Mouse (Mus musculus) hindbrain, embryonic 16.5 days (tissue): Measurements from ENCODE around the gene Hoxb3. TPM values are rescaled to one million over a fixed set of nuclear protein-coding genes. Genes with fewer than 3 reads are reported as not detected.
A peak's percentile ranks its signal among the peaks of the same experiment; 100 is the strongest.

ENCODE experiments used
- ATAC-seq: fragments of 200-750 bp; cut with Nextera tagmentation; 2 replicates; pipeline ENCODE4 v1.8.0; 2017; ENCODE audit warnings: moderate TSS enrichment, moderate library complexity
- H3K27ac ChIP-seq: fragments of 300-500 bp; sonication (generic); 2 replicates; pipeline ENCODE4 v1.5.1; 2014; ENCODE audit warnings: low read depth, mild to moderate bottlenecking, control low read depth, low read length, moderate library complexity
- H3K27me3 ChIP-seq: fragments of 300-500 bp; sonication (generic); replicated peaks from 2 replicates; pipeline ENCODE4 v1.6.1; 2014; ENCODE audit warnings: low read length; ENCODE audit not compliant: control insufficient read depth, insufficient read depth
- H3K36me3 ChIP-seq: fragments of 300-500 bp; sonication (generic); 2 replicates; pipeline ENCODE4 v1.6.1; 2014; ENCODE audit warnings: mild to moderate bottlenecking, low read length, moderate library complexity, mixed read lengths; ENCODE audit not compliant: control insufficient read depth, insufficient read depth
- H3K4me1 ChIP-seq: fragments of 300-500 bp; sonication (generic); 2 replicates; pipeline ENCODE4 v1.6.1; 2014; ENCODE audit warnings: low read depth, low read length; ENCODE audit not compliant: control insufficient read depth, insufficient read depth
- H3K4me2 ChIP-seq: fragments of 300-500 bp; sonication (generic); 2 replicates; pipeline ENCODE4 v1.6.1; 2014; ENCODE audit warnings: mild to moderate bottlenecking, low read length, control low read depth, moderate library complexity
- H3K4me3 ChIP-seq: fragments of 300-500 bp; sonication (generic); 2 replicates; pipeline ENCODE4 v1.5.1; 2014; ENCODE audit warnings: mild to moderate bottlenecking, low read length, control low read depth, moderate library complexity
- H3K9ac ChIP-seq: fragments of 300-500 bp; sonication (generic); 2 replicates; pipeline ENCODE4 v1.6.1; 2014; ENCODE audit warnings: low read depth, mild to moderate bottlenecking, control low read depth, low read length, moderate library complexity
- H3K9me3 ChIP-seq: fragments of 300-500 bp; sonication (generic); 2 replicates; pipeline ENCODE4 v1.6.1; 2014; ENCODE audit warnings: mild to moderate bottlenecking, low read length, moderate library complexity; ENCODE audit not compliant: control insufficient read depth
- WGBS: fragments of 180-500 bp; shearing (Covaris S2); extraction: QIAGEN DNeasy Blood & Tissue Kit; methylation state at CpG from one replicate; pipeline ENCODE4 v1.1.7; 2014; 5-methylcytosine and 5-hydroxymethylcytosine counted together
- polyA plus RNA-seq: library from polyadenylated mRNA; unstranded; fragments of >200 nt; fragmentation: Nextera tagmentation; extraction: Ambion mirVana; gene quantifications from 2 replicates; pipeline ENCODE4 v1.2.1, GENCODE M21; 2015

The Hoxb3 gene
- polyA plus RNA-seq, 1 experiment from 2014 or later = 4.8 TPM

DNA sequence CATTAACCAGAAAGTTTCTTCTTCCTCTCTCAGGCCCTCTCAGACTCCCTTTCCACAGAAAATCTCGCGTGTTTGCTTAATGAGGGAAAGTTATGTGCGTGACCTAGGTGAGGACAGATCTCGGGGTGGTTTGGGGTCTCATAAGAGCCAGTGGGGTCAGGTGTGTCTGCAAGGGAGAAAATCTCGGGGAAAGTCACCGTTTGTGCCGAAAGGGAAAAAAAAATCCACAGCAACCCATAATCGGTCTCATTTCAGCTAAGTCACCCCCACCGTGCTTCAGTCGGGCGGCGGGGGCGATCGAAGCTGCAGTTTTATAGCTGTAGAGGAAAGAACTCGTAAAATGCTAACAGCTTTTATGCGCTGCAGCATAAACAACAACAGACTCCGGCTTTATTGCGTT is 41.7 kb upstream of the Hoxb3 start:
- peaks cover 3% of the 10 kb centered on the region; the same call in 1 of the 2 replicates for H3K9me3 ChIP-seq
- ATAC-seq = no peak
- H3K4me1 ChIP-seq = peaks cover 2% of the 10 kb centered on the region; the same call in 1 of the 2 replicates
- H3K27ac ChIP-seq = no peak overlapping the region; the same call in 1 of the 2 replicates
- H3K27me3 ChIP-seq = peaks cover 62% of the 10 kb centered on the region
- no peak overlapping the region for H3K9ac ChIP-seq
- H3K36me3 ChIP-seq = no peaks in the 10 kb centered on the region
- peak overlapping the region; percentile 10 for H3K4me2 ChIP-seq
- no peak overlapping the region for H3K4me3 ChIP-seq
- 4% methylated on average over 18 of the region's 18 CpGs for WGBS

DNA sequence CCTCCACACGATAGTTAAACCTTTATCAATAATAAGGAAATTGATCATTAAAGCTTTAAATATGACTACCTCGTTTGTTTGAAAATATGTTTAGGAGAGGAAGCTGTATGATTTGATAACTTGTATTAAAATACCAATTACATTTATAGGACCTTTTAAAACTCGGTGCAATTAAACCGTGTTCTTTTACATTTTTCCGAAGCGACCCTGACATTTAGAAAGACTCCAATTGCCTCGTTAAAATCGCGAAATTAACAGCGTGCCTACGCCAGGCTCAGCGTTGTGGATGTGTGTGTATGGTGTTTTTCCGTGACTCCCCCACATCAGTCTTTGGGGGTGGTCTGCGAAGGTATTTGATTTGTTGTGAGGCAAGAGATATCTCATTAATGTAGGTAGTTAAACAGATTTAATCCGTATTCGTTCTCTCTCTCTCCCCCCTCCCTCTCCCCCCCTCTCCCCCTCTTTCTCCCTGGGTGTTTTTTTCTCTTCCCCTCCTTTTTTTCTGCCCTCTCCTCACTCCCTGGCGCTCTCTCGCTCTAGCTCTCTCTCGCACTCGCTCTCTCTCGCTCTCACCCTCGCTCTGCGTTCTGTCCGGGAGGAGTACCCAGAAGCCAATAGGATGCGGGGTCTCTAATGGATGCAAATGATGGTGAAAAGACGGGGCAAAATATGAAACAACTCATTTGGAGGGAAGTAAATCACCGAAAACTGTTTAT is 41.1 kb upstream of the Hoxb3 start, which contains the start of gene Hoxb8:
TSS of gene Hoxb8 (plus strand) at position 51 of the 716 bp plus-strand sequence.
- Histone ChIP-seq H3K4me3 (peak within 1 kb of the TSS; percentile 43), H3K4me2 (peak within 1 kb of the TSS; percentile 11), H3K9ac (no peak within 1 kb of the TSS; the same call in 1 of the 2 replicates), H3K9me3 (peaks cover 3% of the 10 kb centered on the region; the same call in 1 of the 2 replicates), H3K27me3 (peaks cover 57% of the 10 kb centered on the region), H3K4me1 (peaks cover 2% of the 10 kb centered on the region; the same call in 1 of the 2 replicates), H3K27ac (peak within 1 kb of the TSS; percentile 83), H3K36me3 (no peaks in the 10 kb centered on the region)
- 2% methylated on average over 27 of the region's 27 CpGs for WGBS
- ATAC-seq = no peak

DNA sequence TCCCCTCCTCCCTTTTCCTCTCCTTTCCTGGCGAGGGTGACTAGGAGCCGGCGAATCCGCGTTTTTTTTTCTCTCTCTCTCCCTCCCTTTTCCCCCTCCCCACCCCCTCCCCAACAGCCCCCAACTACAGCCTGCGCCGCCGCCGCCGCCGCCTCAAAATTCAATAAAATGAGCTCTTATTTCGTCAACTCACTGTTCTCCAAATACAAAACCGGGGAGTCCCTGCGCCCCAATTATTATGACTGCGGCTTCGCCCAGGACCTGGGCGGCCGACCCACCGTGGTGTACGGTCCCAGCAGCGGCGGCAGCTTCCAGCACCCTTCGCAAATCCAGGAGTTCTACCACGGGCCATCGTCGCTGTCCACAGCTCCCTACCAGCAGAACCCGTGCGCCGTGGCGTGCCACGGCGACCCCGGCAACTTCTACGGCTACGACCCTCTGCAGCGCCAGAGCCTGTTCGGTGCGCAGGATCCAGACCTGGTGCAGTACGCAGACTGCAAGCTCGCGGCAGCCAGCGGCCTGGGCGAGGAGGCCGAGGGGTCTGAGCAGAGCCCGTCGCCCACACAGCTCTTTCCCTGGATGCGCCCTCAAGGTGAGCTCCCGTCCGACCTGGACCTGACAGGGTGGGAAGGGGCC is 40.2 kb upstream of the Hoxb3 start:
- H3K4me2 ChIP-seq = peak overlapping the region; percentile 21
- H3K9ac ChIP-seq = peak overlapping the region; percentile 59
- H3K9me3 ChIP-seq = peaks cover 3% of the 10 kb centered on the region; the same call in 1 of the 2 replicates
- no peak for ATAC-seq
- peaks cover 63% of the 10 kb centered on the region for H3K27me3 ChIP-seq
- peak overlapping the region; percentile 43 for H3K4me3 ChIP-seq
- H3K4me1 ChIP-seq = peaks cover 2% of the 10 kb centered on the region; the same call in 1 of the 2 replicates
- peak overlapping the region; percentile 83 for H3K27ac ChIP-seq
- under 1% methylated on average over 47 of the region's 49 CpGs for WGBS
- H3K36me3 ChIP-seq = no peaks in the 10 kb centered on the region

GRCm38 (mm10) chr11:96284041-96284749 is 38.9 kb upstream of the Hoxb3 start:
- peak overlapping the region; percentile 52 for H3K4me2 ChIP-seq
- peak overlapping the region; percentile 59 for H3K9ac ChIP-seq
- peak overlapping the region; percentile 83 for H3K27ac ChIP-seq
- peaks cover 3% of the 10 kb centered on the region; the same call in 1 of the 2 replicates for H3K9me3 ChIP-seq
- peak overlapping the region; percentile 43 for H3K4me3 ChIP-seq
- ATAC-seq = no peak; the same call in 1 of the 2 replicates
- H3K36me3 ChIP-seq = no peaks in the 10 kb centered on the region
- peaks cover 2% of the 10 kb centered on the region; the same call in 1 of the 2 replicates for H3K4me1 ChIP-seq
- peaks cover 64% of the 10 kb centered on the region for H3K27me3 ChIP-seq
- WGBS = under 1% methylated on average over 47 of the region's 49 CpGs

DNA sequence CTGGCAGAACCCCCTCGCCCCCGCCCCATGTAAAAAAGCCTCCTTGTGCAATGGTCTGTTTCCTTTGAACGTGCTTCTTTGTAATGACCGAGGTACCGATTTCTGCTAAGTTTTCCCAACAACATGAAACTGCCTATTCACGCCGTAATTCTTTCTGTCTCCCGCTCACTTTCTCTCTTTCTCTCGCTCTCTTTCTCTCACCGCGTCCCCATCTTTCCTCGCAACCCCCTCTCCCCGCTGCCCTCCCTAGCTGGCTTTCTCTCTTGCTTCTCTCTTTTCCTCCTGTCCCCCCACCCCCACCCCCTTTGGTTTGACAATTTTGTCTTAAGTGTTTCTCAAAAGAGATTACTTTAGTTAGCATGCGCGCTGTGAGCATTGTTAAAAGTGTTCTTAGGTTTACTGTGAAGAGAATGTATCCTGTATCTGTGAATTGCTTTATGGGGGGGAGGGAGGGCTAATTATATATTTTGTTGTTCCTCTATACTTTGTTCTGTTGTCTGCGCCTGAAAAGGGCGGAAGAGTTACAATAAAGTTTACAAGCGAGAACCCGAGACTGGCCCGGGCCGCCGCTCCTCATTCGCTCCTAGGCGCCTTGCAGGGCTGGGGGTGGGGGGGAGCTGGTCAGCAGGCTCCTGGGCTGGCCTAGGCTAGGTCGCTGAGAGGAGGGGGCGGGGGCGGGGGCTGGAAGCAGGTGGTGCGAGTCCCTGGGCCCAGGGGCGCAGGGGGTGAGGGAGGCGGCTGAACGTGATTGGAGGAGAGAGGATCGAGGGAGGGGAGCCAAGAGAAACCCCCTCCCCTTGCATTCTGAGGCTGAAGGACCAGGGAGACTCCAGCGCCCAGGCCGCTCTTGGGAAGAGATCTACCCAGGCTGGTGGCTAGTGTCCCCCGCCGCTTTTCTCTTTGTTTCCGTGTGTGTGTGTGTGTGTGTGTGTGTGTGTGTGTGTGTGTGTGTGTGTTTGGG is 38.1 kb upstream of the Hoxb3 start:
- peak overlapping the region; percentile 52 for H3K4me2 ChIP-seq
- H3K4me3 ChIP-seq = peak overlapping the region; percentile 43
- peak overlapping the region; percentile 59 for H3K9ac ChIP-seq
- 1% methylated on average over 33 of the region's 37 CpGs for WGBS
- peak; percentile 70 for ATAC-seq
- H3K9me3 ChIP-seq = peaks cover 3% of the 10 kb centered on the region; the same call in 1 of the 2 replicates
- peak overlapping the region; percentile 83 for H3K27ac ChIP-seq
- peaks cover 66% of the 10 kb centered on the region for H3K27me3 ChIP-seq
- peaks cover 2% of the 10 kb centered on the region; the same call in 1 of the 2 replicates for H3K4me1 ChIP-seq
- H3K36me3 ChIP-seq = no peaks in the 10 kb centered on the region

GRCm38 (mm10) chr11:96285771-96286738 is 37.1 kb upstream of the Hoxb3 start, which contains the start of gene Hoxb7:
Gene Hoxb7 (plus strand): TSS chr11:96286623.
- WGBS = 1% methylated on average over 43 of the region's 43 CpGs
- Histone ChIP-seq H3K4me1 (peaks cover 2% of the 10 kb centered on the region; the same call in 1 of the 2 replicates), H3K4me2 (peak within 1 kb of the TSS; percentile 49), H3K9ac (peak within 1 kb of the TSS; percentile 60), H3K27ac (peak within 1 kb of the TSS; percentile 80), H3K4me3 (peak within 1 kb of the TSS; percentile 43), H3K27me3 (peaks cover 60% of the 10 kb centered on the region), H3K9me3 (peaks cover 3% of the 10 kb centered on the region; the same call in 1 of the 2 replicates), H3K36me3 (no peaks in the 10 kb centered on the region)
- ATAC-seq = no peak

DNA sequence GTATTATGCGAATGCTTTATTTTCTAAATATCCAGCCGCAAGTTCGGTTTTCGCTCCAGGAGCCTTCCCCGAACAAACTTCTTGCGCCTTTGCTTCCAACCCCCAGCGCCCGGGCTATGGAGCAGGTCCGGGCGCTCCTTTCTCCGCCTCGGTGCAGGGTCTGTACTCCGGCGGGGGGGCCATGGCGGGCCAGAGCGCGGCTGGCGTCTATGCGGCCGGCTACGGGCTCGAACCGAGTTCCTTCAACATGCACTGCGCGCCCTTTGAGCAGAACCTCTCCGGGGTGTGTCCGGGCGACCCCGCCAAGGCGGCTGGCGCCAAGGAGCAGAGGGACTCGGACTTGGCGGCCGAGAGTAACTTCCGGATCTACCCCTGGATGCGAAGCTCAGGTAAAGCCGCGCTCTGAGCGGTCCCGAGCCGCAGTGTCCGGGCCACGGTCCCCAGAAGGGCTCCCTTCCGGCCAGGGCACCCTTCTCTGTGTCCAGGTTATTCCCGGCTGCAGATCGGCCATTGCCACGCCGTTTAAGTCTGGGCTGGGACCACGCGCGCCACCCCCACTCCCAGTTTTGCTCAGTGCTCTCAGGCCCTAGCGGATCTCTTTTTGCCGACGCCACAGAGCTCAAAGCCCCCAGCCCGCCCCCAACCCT is 36.3 kb upstream of the Hoxb3 start:
- Histone ChIP-seq H3K27me3 (peaks cover 57% of the 10 kb centered on the region), H3K4me2 (peak overlapping the region; percentile 49), H3K9ac (peak overlapping the region; percentile 60), H3K36me3 (no peaks in the 10 kb centered on the region), H3K9me3 (peaks cover 3% of the 10 kb centered on the region; the same call in 1 of the 2 replicates), H3K27ac (peak overlapping the region; percentile 80), H3K4me3 (peak overlapping the region; percentile 43), H3K4me1 (peaks cover 2% of the 10 kb centered on the region; the same call in 1 of the 2 replicates)
- ATAC-seq = no peak
- WGBS = 2% methylated on average over 55 of the region's 55 CpGs
